Mouse (Mus musculus) megakaryocyte, embryonic 14.5 days (primary cell): ENCODE measurements around the gene Igsf9.

ENCODE experiments used
- FLI1 ChIP-seq: IDR thresholded peaks from 2 replicates; pipeline ENCODE4 v1.6.1; 2012; ENCODE audit warnings: low read length, inconsistent platforms, mixed read lengths
- GATA1 ChIP-seq: IDR thresholded peaks from 3 replicates; pipeline ENCODE4 v1.6.1; 2012; ENCODE audit warnings: mixed read lengths, low read length, inconsistent platforms, borderline replicate concordance

- TF ChIP-seq FLI1: no peak
- TF ChIP-seq GATA1: no peak
Observed at GRCm38 (mm10) chr1:172493516-172493915, 11.9 kb downstream of the Igsf9 start.
